In genomic region chr10:9119249-9119648, GRCm38 (mm10) we compare ENCODE assay signal across 21 mouse cellular contexts.
DNase-seq lines count a peak whose midpoint lies in the region; ATAC-seq and TF ChIP-seq lines count a peak whose summit lies in the region.
"Had no signal": no experiment of that assay in that cellular context is flagged by ENCODE, and none has a peak within 500 bp of the region (broad histone marks: within the 10 kb centered on the region; RNA-seq: fewer than 3 reads in every experiment).

No protein-coding gene starts in this region.

- DNase-seq in cerebellum, postnatal 10 days: peak; percentile 4 to 9
- no peak for DNase-seq in cerebellum, adult 8-10 months
- no peak for DNase-seq in hindbrain, embryonic 10.5 days (ENCODE audit: low spot score)
- DNase-seq in brain, embryonic 14.5 days (ENCODE audit: low read depth): peak; percentile 65
- no peak for DNase-seq in thymus, postnatal 4 days
- DNase-seq in cerebellum, adult 18-20 months: no peak
- DNase-seq: adrenal gland, adult 8-10 months; cerebellum, adult 11-12 months; heart, postnatal 14 days; kidney, adult 8-10 months; liver, postnatal 0 days; lung, postnatal 10 days; thymus, postnatal 14 days had no signal

- no peaks in the 10 kb centered on the region for H3K36me3 ChIP-seq in hindbrain, embryonic 10.5 days
- no peaks in the 10 kb centered on the region for H3K36me3 ChIP-seq in hindbrain, embryonic 13.5 days
- H3K36me3 ChIP-seq in midbrain, embryonic 13.5 days: no peaks in the 10 kb centered on the region
- H3K36me3 ChIP-seq: embryonic facial prominence, embryonic 15.5 days; heart, embryonic 12.5 days; limb, embryonic 15.5 days; neural tube, embryonic 12.5 days had no signal

- no peak overlapping the region for H3K4me2 ChIP-seq in hindbrain, embryonic 13.5 days
- H3K4me2 ChIP-seq in midbrain, embryonic 13.5 days (replicated peaks): no peak overlapping the region
- H3K4me2 ChIP-seq: embryonic facial prominence, embryonic 15.5 days; heart, embryonic 12.5 days; limb, embryonic 15.5 days; neural tube, embryonic 12.5 days had no signal

- H3K9me3 ChIP-seq in hindbrain, embryonic 10.5 days: no peaks in the 10 kb centered on the region
- H3K9me3 ChIP-seq in hindbrain, embryonic 13.5 days: no peaks in the 10 kb centered on the region
- H3K9me3 ChIP-seq in midbrain, embryonic 13.5 days: no peaks in the 10 kb centered on the region
- H3K9me3 ChIP-seq: embryonic facial prominence, embryonic 15.5 days; heart, embryonic 12.5 days; limb, embryonic 15.5 days; neural tube, embryonic 12.5 days had no signal

- H3K27ac ChIP-seq in hindbrain, embryonic 10.5 days: peak overlapping the region; percentile 70
- H3K27ac ChIP-seq in hindbrain, embryonic 13.5 days: no peak overlapping the region
- peak overlapping the region; percentile 40 for H3K27ac ChIP-seq in midbrain, embryonic 13.5 days
- H3K27ac ChIP-seq: embryonic facial prominence, embryonic 15.5 days; hindbrain, embryonic 14.5 days; limb, embryonic 15.5 days; neural tube, embryonic 12.5 days had no signal

- no peak overlapping the region for H3K4me3 ChIP-seq in hindbrain, embryonic 10.5 days
- no peak overlapping the region for H3K4me3 ChIP-seq in hindbrain, embryonic 13.5 days
- no peak overlapping the region for H3K4me3 ChIP-seq in midbrain, embryonic 13.5 days (replicated peaks)
- H3K4me3 ChIP-seq: embryonic facial prominence, embryonic 15.5 days; heart, embryonic 12.5 days; limb, embryonic 15.5 days; neural tube, embryonic 12.5 days had no signal

- H3K27me3 ChIP-seq in hindbrain, embryonic 10.5 days (ENCODE audit: insufficient read depth, poor library complexity, severe bottlenecking): no peaks in the 10 kb centered on the region
- H3K27me3 ChIP-seq in hindbrain, embryonic 13.5 days: no peaks in the 10 kb centered on the region
- no peaks in the 10 kb centered on the region for H3K27me3 ChIP-seq in midbrain, embryonic 13.5 days
- H3K27me3 ChIP-seq: embryonic facial prominence, embryonic 15.5 days; heart, embryonic 12.5 days; limb, embryonic 15.5 days; neural tube, embryonic 12.5 days had no signal

- TF ChIP-seq POLR2A in brain, embryonic 14.5 days (IDR thresholded peaks at IDR 0.05; ENCODE audit: borderline replicate concordance, extremely low read depth, insufficient read depth, insufficient read length, poor library complexity, severe bottlenecking): no peak

- no peak for TF ChIP-seq CTCF in brain, embryonic 14.5 days (IDR thresholded peaks at IDR 0.05; ENCODE audit: borderline replicate concordance, extremely low read depth, insufficient read depth, insufficient read length)

- ATAC-seq in hindbrain, embryonic 13.5 days (ENCODE audit: low FRiP score): no peak
- ATAC-seq in midbrain, embryonic 13.5 days: 0 out of 2 replicates have a peak, but pooled peaks have one; percentile 28
- ATAC-seq: liver, postnatal 0 days; Patski had no signal

- H3K9ac ChIP-seq in hindbrain, embryonic 13.5 days: no peak overlapping the region
- H3K9ac ChIP-seq in midbrain, embryonic 13.5 days (replicated peaks): no peak overlapping the region
- H3K9ac ChIP-seq: embryonic facial prominence, embryonic 15.5 days; heart, embryonic 12.5 days; hindbrain, embryonic 14.5 days; limb, embryonic 15.5 days; liver, postnatal 0 days; neural tube, embryonic 12.5 days had no signal

- peaks cover 25% of the 10 kb centered on the region for H3K4me1 ChIP-seq in hindbrain, embryonic 10.5 days (replicated peaks)
- H3K4me1 ChIP-seq in hindbrain, embryonic 13.5 days (replicated peaks): peaks cover 9% of the 10 kb centered on the region; the same call in 1 of the 2 replicates
- H3K4me1 ChIP-seq in midbrain, embryonic 13.5 days (replicated peaks): peaks cover 25% of the 10 kb centered on the region
- H3K4me1 ChIP-seq: heart, embryonic 12.5 days; limb, embryonic 15.5 days had no signal

- 16% methylated on average over 4 of the region's 4 CpGs for WGBS in hindbrain, embryonic 10.5 days
- 23% methylated on average over 4 of the region's 4 CpGs for WGBS in hindbrain, embryonic 13.5 days
- 6% methylated on average over 4 of the region's 4 CpGs for WGBS in midbrain, embryonic 13.5 days

Comparison
In these comparisons a context has a peak if more than half of its experiments do, and no peak if none do; other contexts are left out.
1. DNase-seq: peak in cerebellum, postnatal 10 days (2 of 2) and brain, embryonic 14.5 days (single experiment); none in cerebellum, adult 8-10 months (single experiment), hindbrain, embryonic 10.5 days (single experiment), thymus, postnatal 4 days (single experiment) and cerebellum, adult 18-20 months (0 of 2).